Mouse (Mus musculus) liver, postnatal 0 days (tissue): ENCODE measurements around the gene Sdf2l1.

Source experiments
- CTCF ChIP-seq: sonication (generic); IDR thresholded peaks from 2 replicates; pipeline ENCODE4 v1.5.1; 2016; ENCODE audit warnings: antibody characterized with exemption, low read depth
- EP300 ChIP-seq: IDR thresholded peaks from 2 replicates; pipeline ENCODE4 v1.6.1; 2016; ENCODE audit warnings: antibody characterized with exemption, low read depth, mild to moderate bottlenecking

DNA sequence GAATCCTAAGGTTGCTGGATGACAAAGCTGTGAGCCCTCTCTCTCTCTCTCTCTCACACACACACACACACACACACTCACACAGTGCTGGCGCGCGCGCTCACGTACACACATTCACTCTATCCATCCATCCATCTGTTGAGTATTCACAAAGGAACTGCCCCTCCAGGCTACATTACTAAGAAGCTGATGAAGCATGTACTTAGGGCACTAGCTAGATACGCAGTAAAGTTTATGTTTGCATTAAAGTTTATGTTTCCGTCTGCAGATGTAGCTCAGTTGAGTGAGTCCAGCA is 670 bp upstream of the Sdf2l1 start:
- no peak for TF ChIP-seq CTCF
- TF ChIP-seq EP300: no peak
